Mouse (Mus musculus): ENCODE results near the gene Zdhhc5. TPM values are rescaled to one million over a fixed set of nuclear protein-coding genes. Genes with fewer than 3 reads are reported as not detected.

Zdhhc5 gene
- polyA plus RNA-seq, 1 experiment from 2014 or later, result 19.5 TPM

GRCm38 (mm10) chr2:84727172-84727858 is 12.3 kb upstream of the Zdhhc5 start, which contains the start of gene Clp1:
Clp1 (minus strand) TSS chr2:84727350.
- under 1% methylated on average over 39 of the region's 39 CpGs for WGBS
- no peaks in the 10 kb centered on the region for H3K9me3 ChIP-seq (replicated peaks; ENCODE audit: control insufficient read depth, low read length, poor library complexity, severe bottlenecking)
- H3K4me2 ChIP-seq (ENCODE audit: low read length), result peak within 1 kb of the TSS; percentile 83
- H3K27ac ChIP-seq (ENCODE audit: low read length), result peak within 1 kb of the TSS; percentile 82
- peaks cover 8% of the 10 kb centered on the region for H3K36me3 ChIP-seq (ENCODE audit: control insufficient read depth, insufficient read depth, low read length)
- peaks cover 28% of the 10 kb centered on the region for H3K4me1 ChIP-seq (ENCODE audit: control insufficient read depth, insufficient read depth, low read length)
- no peaks in the 10 kb centered on the region for H3K27me3 ChIP-seq (ENCODE audit: control insufficient read depth, insufficient read depth, low read depth, low read length)
- H3K4me3 ChIP-seq (ENCODE audit: low read depth, low read length), result peak within 1 kb of the TSS; percentile 59
- ATAC-seq, result peak; percentile 96
- H3K9ac ChIP-seq (ENCODE audit: low read depth, low read length), result peak within 1 kb of the TSS; percentile 65

- H3K36me3 ChIP-seq (ENCODE audit: control insufficient read depth, insufficient read depth, low read length), result peaks cover 8% of the 10 kb centered on the region
- WGBS, result 3% methylated on average over 9 of the region's 9 CpGs
- H3K4me3 ChIP-seq (ENCODE audit: low read depth, low read length), result peak overlapping the region; percentile 59
- H3K27ac ChIP-seq (ENCODE audit: low read length), result peak overlapping the region; percentile 6; the same call in 1 of the 2 replicates
- H3K9ac ChIP-seq (ENCODE audit: low read depth, low read length), result peak overlapping the region; percentile 65
- H3K9me3 ChIP-seq (replicated peaks; ENCODE audit: control insufficient read depth, low read length, poor library complexity, severe bottlenecking), result no peaks in the 10 kb centered on the region
- no peaks in the 10 kb centered on the region for H3K27me3 ChIP-seq (ENCODE audit: control insufficient read depth, insufficient read depth, low read depth, low read length)
- peaks cover 28% of the 10 kb centered on the region for H3K4me1 ChIP-seq (ENCODE audit: control insufficient read depth, insufficient read depth, low read length)
- ATAC-seq, result peak; percentile 7
- peak overlapping the region; percentile 83 for H3K4me2 ChIP-seq (ENCODE audit: low read length)
Measured at GRCm38 (mm10) chr2:84726716-84727115, 11.7 kb upstream of the Zdhhc5 start.

GRCm38 (mm10) chr2:84725770-84726169 is 10.8 kb upstream of the Zdhhc5 start:
- peaks cover 11% of the 10 kb centered on the region for H3K36me3 ChIP-seq (ENCODE audit: control insufficient read depth, insufficient read depth, low read length)
- H3K27ac ChIP-seq (ENCODE audit: low read length), result no peak overlapping the region
- peaks cover 30% of the 10 kb centered on the region for H3K4me1 ChIP-seq (ENCODE audit: control insufficient read depth, insufficient read depth, low read length)
- H3K9me3 ChIP-seq (replicated peaks; ENCODE audit: control insufficient read depth, low read length, poor library complexity, severe bottlenecking), result no peaks in the 10 kb centered on the region
- no peak for ATAC-seq
- 94% methylated on average over 10 of the region's 10 CpGs for WGBS
- no peak overlapping the region for H3K4me3 ChIP-seq (ENCODE audit: low read depth, low read length)
- H3K4me2 ChIP-seq (ENCODE audit: low read length), result no peak overlapping the region
- H3K27me3 ChIP-seq (ENCODE audit: control insufficient read depth, insufficient read depth, low read depth, low read length), result no peaks in the 10 kb centered on the region
- no peak overlapping the region for H3K9ac ChIP-seq (ENCODE audit: low read depth, low read length)

- peaks cover 11% of the 10 kb centered on the region for H3K36me3 ChIP-seq (ENCODE audit: control insufficient read depth, insufficient read depth, low read length)
- H3K4me2 ChIP-seq (ENCODE audit: low read length), result no peak overlapping the region
- no peaks in the 10 kb centered on the region for H3K27me3 ChIP-seq (ENCODE audit: control insufficient read depth, insufficient read depth, low read depth, low read length)
- peaks cover 30% of the 10 kb centered on the region for H3K4me1 ChIP-seq (ENCODE audit: control insufficient read depth, insufficient read depth, low read length)
- ATAC-seq, result no peak
- no peaks in the 10 kb centered on the region for H3K9me3 ChIP-seq (replicated peaks; ENCODE audit: control insufficient read depth, low read length, poor library complexity, severe bottlenecking)
- 96% methylated on average over 14 of the region's 14 CpGs for WGBS
- H3K9ac ChIP-seq (ENCODE audit: low read depth, low read length), result no peak overlapping the region
- H3K4me3 ChIP-seq (ENCODE audit: low read depth, low read length), result no peak overlapping the region
- no peak overlapping the region for H3K27ac ChIP-seq (ENCODE audit: low read length)
Measured at GRCm38 (mm10) chr2:84723856-84724255, 8.9 kb upstream of the Zdhhc5 start.

GRCm38 (mm10) chr2:84721182-84721581 is 6.2 kb upstream of the Zdhhc5 start:
- 86% methylated on average over 3 of the region's 3 CpGs for WGBS
- Histone ChIP-seq H3K9ac (ENCODE audit: low read depth, low read length) (no peak overlapping the region), H3K4me1 (ENCODE audit: control insufficient read depth, insufficient read depth, low read length) (peaks cover 25% of the 10 kb centered on the region), H3K4me3 (ENCODE audit: low read depth, low read length) (no peak overlapping the region), H3K4me2 (ENCODE audit: low read length) (no peak overlapping the region), H3K27me3 (ENCODE audit: control insufficient read depth, insufficient read depth, low read depth, low read length) (no peaks in the 10 kb centered on the region), H3K27ac (ENCODE audit: low read length) (no peak overlapping the region), H3K36me3 (ENCODE audit: control insufficient read depth, insufficient read depth, low read length) (peaks cover 11% of the 10 kb centered on the region), H3K9me3 (replicated peaks; ENCODE audit: control insufficient read depth, low read length, poor library complexity, severe bottlenecking) (no peaks in the 10 kb centered on the region)
- no peak for ATAC-seq

- peaks cover 20% of the 10 kb centered on the region for H3K4me1 ChIP-seq (ENCODE audit: control insufficient read depth, insufficient read depth, low read length)
- no peak overlapping the region for H3K4me2 ChIP-seq (ENCODE audit: low read length)
- no peak overlapping the region for H3K4me3 ChIP-seq (ENCODE audit: low read depth, low read length)
- H3K9ac ChIP-seq (ENCODE audit: low read depth, low read length), result no peak overlapping the region
- no peaks in the 10 kb centered on the region for H3K27me3 ChIP-seq (ENCODE audit: control insufficient read depth, insufficient read depth, low read depth, low read length)
- H3K36me3 ChIP-seq (ENCODE audit: control insufficient read depth, insufficient read depth, low read length), result peaks cover 11% of the 10 kb centered on the region
- ATAC-seq, result no peak
- 98% methylated on average over 2 of the region's 2 CpGs for WGBS
- no peak overlapping the region for H3K27ac ChIP-seq (ENCODE audit: low read length)
- no peaks in the 10 kb centered on the region for H3K9me3 ChIP-seq (replicated peaks; ENCODE audit: control insufficient read depth, low read length, poor library complexity, severe bottlenecking)
Measured at GRCm38 (mm10) chr2:84720718-84721117, 5.7 kb upstream of the Zdhhc5 start.

- Histone ChIP-seq H3K9me3 (replicated peaks; ENCODE audit: control insufficient read depth, low read length, poor library complexity, severe bottlenecking) (no peaks in the 10 kb centered on the region), H3K27me3 (ENCODE audit: control insufficient read depth, insufficient read depth, low read depth, low read length) (no peaks in the 10 kb centered on the region), H3K36me3 (ENCODE audit: control insufficient read depth, insufficient read depth, low read length) (0 out of 2 replicates have a peak, but pooled peaks cover 3% of the 10 kb centered on the region), H3K27ac (ENCODE audit: low read length) (no peak overlapping the region), H3K9ac (ENCODE audit: low read depth, low read length) (no peak overlapping the region), H3K4me2 (ENCODE audit: low read length) (no peak overlapping the region), H3K4me3 (ENCODE audit: low read depth, low read length) (no peak overlapping the region), H3K4me1 (ENCODE audit: control insufficient read depth, insufficient read depth, low read length) (peaks cover 18% of the 10 kb centered on the region)
- WGBS, result 96% methylated on average over 4 of the region's 4 CpGs
- ATAC-seq, result no peak
Measured at GRCm38 (mm10) chr2:84717357-84717756, 2.4 kb upstream of the Zdhhc5 start.

- H3K27ac ChIP-seq (ENCODE audit: low read length), result peak overlapping the region; percentile 97
- peaks cover 18% of the 10 kb centered on the region for H3K4me1 ChIP-seq (ENCODE audit: control insufficient read depth, insufficient read depth, low read length)
- H3K36me3 ChIP-seq (ENCODE audit: control insufficient read depth, insufficient read depth, low read length), result 0 out of 2 replicates have a peak, but pooled peaks cover 3% of the 10 kb centered on the region
- no peak for ATAC-seq
- H3K9ac ChIP-seq (ENCODE audit: low read depth, low read length), result peak overlapping the region; percentile 68
- H3K4me2 ChIP-seq (ENCODE audit: low read length), result peak overlapping the region; percentile 82
- no peaks in the 10 kb centered on the region for H3K9me3 ChIP-seq (replicated peaks; ENCODE audit: control insufficient read depth, low read length, poor library complexity, severe bottlenecking)
- no peaks in the 10 kb centered on the region for H3K27me3 ChIP-seq (ENCODE audit: control insufficient read depth, insufficient read depth, low read depth, low read length)
- 32% methylated on average over 9 of the region's 9 CpGs for WGBS
- peak overlapping the region; percentile 68 for H3K4me3 ChIP-seq (ENCODE audit: low read depth, low read length)
Measured at GRCm38 (mm10) chr2:84716423-84717355, 1.7 kb upstream of the Zdhhc5 start.

All from midbrain, embryonic 16.5 days (tissue).